Mouse (Mus musculus): ENCODE data around the gene Eprs. TPM values are rescaled to one million over a fixed set of nuclear protein-coding genes. Genes with fewer than 3 reads are reported as not detected.

Eprs gene
- polyA plus RNA-seq, 1 experiment from 2014 or later: 143 TPM

DNA sequence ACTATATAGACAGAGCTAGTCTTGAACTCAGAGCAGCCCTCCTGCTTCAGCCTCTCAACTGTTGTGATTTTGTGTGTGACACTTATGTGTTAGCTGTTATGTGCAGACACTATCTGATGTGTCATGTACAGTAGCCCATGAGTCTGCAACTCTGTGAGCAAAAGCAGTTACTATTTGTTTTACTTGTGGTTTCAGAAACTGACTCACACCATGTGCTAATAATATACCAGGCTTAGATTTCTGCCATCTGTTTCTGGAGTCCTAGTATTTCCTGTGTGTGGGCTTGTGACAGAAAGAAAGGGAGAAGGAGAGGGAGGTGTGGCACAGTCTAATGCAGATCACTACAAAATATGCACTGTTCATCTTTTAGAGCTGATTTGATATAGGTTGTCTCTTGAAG is 13.5 kb downstream of the Eprs start:
- no peaks in the 10 kb centered on the region for H3K27me3 ChIP-seq (ENCODE audit: control insufficient read depth, insufficient read depth, low read length)
- no peak overlapping the region for H3K9ac ChIP-seq (ENCODE audit: low read length)
- no peak for DNase-seq (ENCODE audit: low spot score)
- no peak overlapping the region for H3K4me2 ChIP-seq (ENCODE audit: low read depth)
- H3K9me3 ChIP-seq (ENCODE audit: control insufficient read depth, low read length): no peaks in the 10 kb centered on the region
- H3K27ac ChIP-seq (ENCODE audit: low read depth, low read length): no peak overlapping the region
- H3K4me1 ChIP-seq (ENCODE audit: control insufficient read depth, insufficient read depth, low read length): no peaks in the 10 kb centered on the region
- H3K4me3 ChIP-seq (ENCODE audit: low read depth, low read length): no peak overlapping the region
- H3K36me3 ChIP-seq (ENCODE audit: control insufficient read depth, insufficient read depth, low read length): peaks cover 5% of the 10 kb centered on the region
- no peak for ATAC-seq (ENCODE audit: insufficient read depth, low FRiP score, low TSS enrichment)

DNA sequence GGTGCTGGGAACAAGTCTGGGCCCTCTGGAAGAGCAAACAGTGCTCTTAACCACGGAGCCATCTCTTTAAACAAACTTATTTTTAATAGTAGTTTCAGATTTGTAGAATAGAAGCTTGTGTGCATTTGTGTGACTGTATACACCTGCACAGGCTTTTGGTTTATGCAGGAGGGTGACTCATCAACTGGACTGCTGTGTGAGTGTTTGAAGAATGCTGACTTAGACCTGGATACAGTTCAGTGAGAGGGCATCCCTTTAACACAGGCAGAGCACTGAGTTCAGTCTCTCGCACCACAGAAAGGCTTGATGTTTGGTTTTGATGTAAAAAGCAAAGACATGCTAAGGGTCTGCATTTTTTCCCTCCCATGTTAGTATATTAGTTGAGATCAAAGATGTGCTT is 14.6 kb downstream of the Eprs start:
- Histone ChIP-seq H3K9me3 (ENCODE audit: control insufficient read depth, low read length) (no peaks in the 10 kb centered on the region), H3K4me3 (ENCODE audit: low read depth, low read length) (no peak overlapping the region), H3K9ac (ENCODE audit: low read length) (no peak overlapping the region), H3K27me3 (ENCODE audit: control insufficient read depth, insufficient read depth, low read length) (no peaks in the 10 kb centered on the region), H3K4me2 (ENCODE audit: low read depth) (no peak overlapping the region), H3K27ac (ENCODE audit: low read depth, low read length) (no peak overlapping the region), H3K4me1 (ENCODE audit: control insufficient read depth, insufficient read depth, low read length) (no peaks in the 10 kb centered on the region), H3K36me3 (ENCODE audit: control insufficient read depth, insufficient read depth, low read length) (peaks cover 4% of the 10 kb centered on the region)
- no peak for ATAC-seq (ENCODE audit: insufficient read depth, low FRiP score, low TSS enrichment)
- DNase-seq (ENCODE audit: low spot score): no peak
- 90% methylated on average over 2 of the region's 2 CpGs for WGBS

DNA sequence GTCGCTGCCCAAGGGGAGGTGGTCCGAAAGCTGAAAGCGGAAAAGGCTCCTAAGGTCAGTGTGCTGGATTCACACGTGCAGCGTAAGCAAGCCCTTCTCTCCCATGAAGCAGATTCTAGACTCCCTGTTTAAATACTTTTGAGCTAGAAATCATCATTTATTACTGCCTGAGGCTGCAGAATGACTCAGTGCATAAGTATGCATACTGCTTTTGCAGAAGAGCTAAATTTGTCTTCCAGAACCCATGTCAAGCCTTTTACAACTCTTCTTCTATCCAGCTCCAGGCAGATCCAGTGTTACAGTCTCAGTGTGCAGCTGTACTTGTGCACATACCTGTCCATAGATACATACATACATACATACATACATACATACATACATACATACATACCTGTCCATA is 38.8 kb downstream of the Eprs start:
- WGBS: 96% methylated on average over 5 of the region's 5 CpGs

DNA sequence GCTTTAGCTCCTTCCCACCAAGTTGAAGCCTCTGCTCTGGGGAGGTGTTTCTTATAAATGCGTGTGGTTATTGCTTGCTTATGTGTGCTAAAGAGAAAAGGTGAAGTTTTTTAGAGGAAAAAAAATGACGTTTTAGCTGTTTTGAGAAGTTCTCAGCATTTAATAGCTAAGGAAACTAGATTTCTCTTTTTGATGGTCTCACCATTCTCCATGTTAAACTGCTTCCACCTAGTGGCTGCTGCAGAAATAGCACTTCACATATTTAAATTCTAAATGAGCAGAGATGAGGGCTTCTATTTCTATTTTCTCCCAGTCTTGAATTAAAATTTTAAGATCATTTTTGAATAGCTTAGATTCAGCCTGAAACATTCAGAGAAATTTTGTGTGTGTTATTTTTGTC is 41.2 kb downstream of the Eprs start:
- peak; percentile 24 for DNase-seq (ENCODE audit: low spot score)
- Histone ChIP-seq H3K36me3 (ENCODE audit: control insufficient read depth, insufficient read depth, low read length) (peaks cover 5% of the 10 kb centered on the region; the same call in 1 of the 2 replicates), H3K27me3 (ENCODE audit: control insufficient read depth, insufficient read depth, low read length) (no peaks in the 10 kb centered on the region), H3K27ac (ENCODE audit: low read depth, low read length) (no peak overlapping the region), H3K9ac (ENCODE audit: low read length) (no peak overlapping the region), H3K4me1 (ENCODE audit: control insufficient read depth, insufficient read depth, low read length) (no peaks in the 10 kb centered on the region), H3K9me3 (ENCODE audit: control insufficient read depth, low read length) (no peaks in the 10 kb centered on the region), H3K4me3 (ENCODE audit: low read depth, low read length) (no peak overlapping the region), H3K4me2 (ENCODE audit: low read depth) (no peak overlapping the region)
- ATAC-seq (ENCODE audit: insufficient read depth, low FRiP score, low TSS enrichment): no peak
- 39% methylated on average over 2 of the region's 2 CpGs for WGBS

More for the DNA sequence above, 38.8 kb downstream of the Eprs start:
- H3K27ac ChIP-seq (ENCODE audit: low read depth, low read length): no peak overlapping the region
- no peaks in the 10 kb centered on the region for H3K4me1 ChIP-seq (ENCODE audit: control insufficient read depth, insufficient read depth, low read length)
- no peak overlapping the region for H3K4me2 ChIP-seq (ENCODE audit: low read depth)
- H3K9me3 ChIP-seq (ENCODE audit: control insufficient read depth, low read length): no peaks in the 10 kb centered on the region
- DNase-seq (ENCODE audit: low spot score) (no peak), ATAC-seq (ENCODE audit: insufficient read depth, low FRiP score, low TSS enrichment) (no peak)
- H3K36me3 ChIP-seq (ENCODE audit: control insufficient read depth, insufficient read depth, low read length): peaks cover 6% of the 10 kb centered on the region; the same call in 1 of the 2 replicates
- no peak overlapping the region for H3K9ac ChIP-seq (ENCODE audit: low read length)
- H3K27me3 ChIP-seq (ENCODE audit: control insufficient read depth, insufficient read depth, low read length): no peaks in the 10 kb centered on the region
- no peak overlapping the region for H3K4me3 ChIP-seq (ENCODE audit: low read depth, low read length)

DNA sequence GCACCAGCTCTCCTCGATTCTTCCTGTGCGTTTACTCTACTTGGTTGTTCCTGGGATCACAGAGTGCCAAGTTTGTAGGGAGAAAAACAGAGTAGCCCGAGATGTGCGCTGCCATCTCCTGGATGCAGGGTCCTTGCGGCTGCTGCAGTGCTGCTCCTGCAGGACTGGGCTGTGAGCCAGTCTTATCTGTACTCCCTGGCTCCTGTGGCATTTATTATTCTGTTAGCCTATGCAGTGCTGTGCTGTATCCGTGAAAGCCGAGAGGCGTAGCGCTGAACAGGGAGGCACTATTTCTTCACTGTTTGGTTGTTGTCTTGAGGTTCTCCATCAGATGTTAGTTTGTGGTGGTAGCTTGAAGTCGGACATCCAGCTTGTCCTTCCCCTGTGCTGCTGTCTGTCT is 43.1 kb downstream of the Eprs start:
- Histone ChIP-seq H3K9me3 (ENCODE audit: control insufficient read depth, low read length) (no peaks in the 10 kb centered on the region), H3K27ac (ENCODE audit: low read depth, low read length) (no peak overlapping the region), H3K27me3 (ENCODE audit: control insufficient read depth, insufficient read depth, low read length) (no peaks in the 10 kb centered on the region), H3K4me3 (ENCODE audit: low read depth, low read length) (no peak overlapping the region), H3K4me1 (ENCODE audit: control insufficient read depth, insufficient read depth, low read length) (no peaks in the 10 kb centered on the region), H3K36me3 (ENCODE audit: control insufficient read depth, insufficient read depth, low read length) (peaks cover 8% of the 10 kb centered on the region; the same call in 1 of the 2 replicates), H3K4me2 (ENCODE audit: low read depth) (no peak overlapping the region), H3K9ac (ENCODE audit: low read length) (no peak overlapping the region)
- ATAC-seq (ENCODE audit: insufficient read depth, low FRiP score, low TSS enrichment): no peak
- WGBS: 97% methylated on average over 10 of the region's 10 CpGs
- DNase-seq (ENCODE audit: low spot score): no peak

DNA sequence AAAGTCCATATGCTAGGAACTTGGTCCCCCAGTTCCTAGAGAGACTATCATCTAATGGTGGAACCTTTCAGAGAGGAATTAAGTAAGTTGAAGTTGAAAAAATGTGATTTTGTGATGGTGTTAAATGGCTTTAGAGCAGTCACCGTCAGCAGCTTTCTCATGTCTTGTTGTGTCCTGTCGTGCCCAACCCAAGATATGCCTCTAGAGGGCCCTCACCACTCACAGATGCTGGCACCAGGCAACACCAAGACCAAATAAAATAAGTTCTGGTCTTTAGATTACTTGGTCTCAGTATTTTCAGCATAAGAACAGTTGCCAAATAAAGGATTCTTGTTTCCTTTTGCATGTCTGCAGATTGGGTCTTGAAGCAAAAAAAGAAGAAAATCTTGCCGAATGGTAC is 47.0 kb downstream of the Eprs start:
- DNase-seq (ENCODE audit: low spot score) (no peak), ATAC-seq (ENCODE audit: insufficient read depth, low FRiP score, low TSS enrichment) (no peak)
- peaks cover 9% of the 10 kb centered on the region; the same call in 1 of the 2 replicates for H3K36me3 ChIP-seq (ENCODE audit: control insufficient read depth, insufficient read depth, low read length)

DNA sequence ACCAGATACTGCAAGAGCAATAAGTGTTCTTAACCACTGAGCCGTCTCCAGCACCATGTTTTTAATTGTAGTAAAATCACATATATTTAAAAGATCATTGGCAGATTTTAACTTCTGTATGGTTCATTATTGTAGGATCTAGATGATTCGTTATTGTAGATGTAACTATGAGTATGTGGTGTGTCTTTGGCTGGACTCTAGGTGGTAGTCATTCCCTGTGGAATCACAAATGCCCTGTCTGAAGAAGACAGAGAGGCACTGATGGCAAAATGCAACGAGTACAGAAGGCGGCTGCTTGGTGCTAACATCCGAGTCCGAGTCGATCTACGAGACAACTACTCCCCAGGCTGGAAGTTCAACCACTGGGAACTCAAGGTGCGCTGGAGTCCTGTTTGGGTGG is 55.2 kb downstream of the Eprs start:
- Histone ChIP-seq H3K4me3 (ENCODE audit: low read depth, low read length) (no peak overlapping the region), H3K36me3 (ENCODE audit: control insufficient read depth, insufficient read depth, low read length) (peaks cover 12% of the 10 kb centered on the region)
- DNase-seq (ENCODE audit: low spot score): no peak

More for the DNA sequence above, 47.0 kb downstream of the Eprs start:
- H3K4me2 ChIP-seq (ENCODE audit: low read depth): no peak overlapping the region
- H3K9ac ChIP-seq (ENCODE audit: low read length): no peak overlapping the region
- H3K9me3 ChIP-seq (ENCODE audit: control insufficient read depth, low read length): no peaks in the 10 kb centered on the region
- 87% methylated on average over 3 of the region's 3 CpGs for WGBS
- no peaks in the 10 kb centered on the region for H3K4me1 ChIP-seq (ENCODE audit: control insufficient read depth, insufficient read depth, low read length)
- no peaks in the 10 kb centered on the region for H3K27me3 ChIP-seq (ENCODE audit: control insufficient read depth, insufficient read depth, low read length)
- no peak overlapping the region for H3K27ac ChIP-seq (ENCODE audit: low read depth, low read length)
- H3K4me3 ChIP-seq (ENCODE audit: low read depth, low read length): no peak overlapping the region

DNA sequence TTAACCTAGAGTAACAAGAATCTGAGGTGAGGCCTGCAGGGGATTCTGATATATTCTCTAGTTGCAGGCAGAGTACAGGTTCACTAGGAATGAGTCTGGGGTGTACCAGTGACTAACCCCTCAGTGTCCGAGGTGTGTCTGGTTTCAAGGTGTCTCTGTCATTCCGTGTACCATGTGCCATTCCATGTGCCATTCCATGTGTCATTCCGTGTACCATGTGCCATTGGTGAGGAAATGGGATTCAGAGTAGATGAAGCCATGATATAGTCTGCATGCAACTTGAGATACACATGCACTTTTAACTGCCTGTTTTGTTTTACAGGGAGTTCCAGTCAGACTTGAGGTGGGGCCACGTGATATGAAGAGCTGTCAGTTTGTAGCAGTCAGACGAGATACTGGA is 57.0 kb downstream of the Eprs start:
- no peak overlapping the region for H3K4me3 ChIP-seq (ENCODE audit: low read depth, low read length)
- no peaks in the 10 kb centered on the region for H3K27me3 ChIP-seq (ENCODE audit: control insufficient read depth, insufficient read depth, low read length)
- no peak overlapping the region for H3K27ac ChIP-seq (ENCODE audit: low read depth, low read length)
- ATAC-seq (ENCODE audit: insufficient read depth, low FRiP score, low TSS enrichment): no peak
- H3K4me1 ChIP-seq (ENCODE audit: control insufficient read depth, insufficient read depth, low read length): no peaks in the 10 kb centered on the region
- peaks cover 16% of the 10 kb centered on the region for H3K36me3 ChIP-seq (ENCODE audit: control insufficient read depth, insufficient read depth, low read length)
- no peaks in the 10 kb centered on the region for H3K9me3 ChIP-seq (ENCODE audit: control insufficient read depth, low read length)
- H3K9ac ChIP-seq (ENCODE audit: low read length): no peak overlapping the region
- WGBS: 90% methylated on average over 5 of the region's 5 CpGs
- no peak for DNase-seq (ENCODE audit: low spot score)
- H3K4me2 ChIP-seq (ENCODE audit: low read depth): no peak overlapping the region

More for the DNA sequence above, 55.2 kb downstream of the Eprs start:
- ATAC-seq (ENCODE audit: insufficient read depth, low FRiP score, low TSS enrichment): no peak
- Histone ChIP-seq H3K9me3 (ENCODE audit: control insufficient read depth, low read length) (no peaks in the 10 kb centered on the region), H3K27ac (ENCODE audit: low read depth, low read length) (no peak overlapping the region), H3K27me3 (ENCODE audit: control insufficient read depth, insufficient read depth, low read length) (no peaks in the 10 kb centered on the region), H3K9ac (ENCODE audit: low read length) (no peak overlapping the region), H3K4me1 (ENCODE audit: control insufficient read depth, insufficient read depth, low read length) (no peaks in the 10 kb centered on the region), H3K4me2 (ENCODE audit: low read depth) (no peak overlapping the region)
- 93% methylated on average over 9 of the region's 9 CpGs for WGBS

DNA sequence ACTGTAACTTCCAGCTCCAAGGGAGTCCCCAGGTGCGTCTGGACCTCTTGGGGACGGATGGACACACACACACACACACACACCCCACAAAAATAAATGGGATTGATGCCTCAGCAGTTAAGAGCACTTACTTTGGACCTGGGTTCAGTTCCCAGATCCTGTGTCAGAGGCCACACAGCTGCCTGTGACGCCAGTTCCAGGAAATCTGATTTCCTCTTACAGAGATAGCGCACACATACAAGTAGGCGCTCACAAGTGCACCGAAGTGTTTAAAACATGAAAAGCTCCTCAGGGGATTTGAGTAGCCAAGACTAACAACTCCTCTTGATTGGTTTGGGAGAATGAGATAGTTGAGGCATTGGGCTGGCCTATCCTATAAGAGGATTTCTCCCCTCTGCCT is 57.9 kb downstream of the Eprs start:
- Histone ChIP-seq H3K4me1 (ENCODE audit: control insufficient read depth, insufficient read depth, low read length) (no peaks in the 10 kb centered on the region), H3K9ac (ENCODE audit: low read length) (no peak overlapping the region), H3K9me3 (ENCODE audit: control insufficient read depth, low read length) (no peaks in the 10 kb centered on the region), H3K27me3 (ENCODE audit: control insufficient read depth, insufficient read depth, low read length) (no peaks in the 10 kb centered on the region), H3K36me3 (ENCODE audit: control insufficient read depth, insufficient read depth, low read length) (peaks cover 18% of the 10 kb centered on the region), H3K27ac (ENCODE audit: low read depth, low read length) (no peak overlapping the region), H3K4me2 (ENCODE audit: low read depth) (no peak overlapping the region), H3K4me3 (ENCODE audit: low read depth, low read length) (no peak overlapping the region)
- WGBS: 98% methylated on average over 6 of the region's 6 CpGs
- ATAC-seq (ENCODE audit: insufficient read depth, low FRiP score, low TSS enrichment) (no peak), DNase-seq (ENCODE audit: low spot score) (no peak)
